Mouse (Mus musculus): ENCODE results near the gene Wdr37. TPM values are rescaled to one million over a fixed set of nuclear protein-coding genes. Genes with fewer than 3 reads are reported as not detected.

The Wdr37 gene
- polyA plus RNA-seq, 1 experiment from 2014 or later: 7.2 TPM

DNA sequence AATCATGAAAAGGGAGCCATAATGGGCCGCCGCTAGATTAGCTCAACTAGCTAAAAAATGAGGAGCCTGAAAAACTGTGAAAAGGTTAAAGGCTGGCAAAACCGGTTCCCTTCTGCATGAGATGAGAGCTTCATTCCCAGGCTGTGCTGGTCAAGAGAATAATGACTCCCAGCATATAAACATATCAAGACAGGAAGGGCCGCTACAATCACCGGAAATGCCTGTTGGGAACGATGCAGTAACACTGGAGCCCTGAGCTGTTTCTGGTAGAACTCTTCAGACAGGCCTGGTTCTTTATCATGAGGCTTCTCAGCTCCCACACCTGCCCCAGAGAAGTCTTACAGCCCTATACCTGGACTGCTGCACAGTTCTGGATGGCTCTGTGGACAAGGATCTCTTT is 31.8 kb downstream of the Wdr37 start:
- Histone ChIP-seq H3K9ac (no peak overlapping the region), H3K36me3 (replicated peaks) (peaks cover 81% of the 10 kb centered on the region), H3K4me1 (replicated peaks) (no peaks in the 10 kb centered on the region), H3K27me3 (no peaks in the 10 kb centered on the region), H3K4me3 (replicated peaks) (no peak overlapping the region), H3K4me2 (no peak overlapping the region), H3K27ac (replicated peaks) (no peak overlapping the region), H3K9me3 (replicated peaks) (no peaks in the 10 kb centered on the region)
- no peak for ATAC-seq (ENCODE audit: insufficient read depth)
- WGBS (ENCODE audit: insufficient replicate concordance): 65% methylated on average over 6 of the region's 6 CpGs

- WGBS (ENCODE audit: insufficient replicate concordance): 72% methylated on average over 10 of the region's 10 CpGs
- no peaks in the 10 kb centered on the region for H3K4me1 ChIP-seq (replicated peaks)
- no peak overlapping the region for H3K4me3 ChIP-seq (replicated peaks)
- no peak for ATAC-seq (ENCODE audit: insufficient read depth)
- H3K27me3 ChIP-seq: no peaks in the 10 kb centered on the region
- H3K9ac ChIP-seq: no peak overlapping the region
- no peaks in the 10 kb centered on the region for H3K9me3 ChIP-seq (replicated peaks)
- peaks cover 86% of the 10 kb centered on the region for H3K36me3 ChIP-seq (replicated peaks)
- H3K27ac ChIP-seq (replicated peaks): no peak overlapping the region
- no peak overlapping the region for H3K4me2 ChIP-seq
Measured at GRCm38 (mm10) chr13:8839111-8839510, 32.6 kb downstream of the Wdr37 start.

- Histone ChIP-seq H3K27me3 (no peaks in the 10 kb centered on the region), H3K9ac (no peak overlapping the region), H3K4me1 (replicated peaks) (no peaks in the 10 kb centered on the region), H3K9me3 (replicated peaks) (no peaks in the 10 kb centered on the region), H3K4me2 (no peak overlapping the region), H3K36me3 (replicated peaks) (peaks cover 88% of the 10 kb centered on the region), H3K27ac (replicated peaks) (no peak overlapping the region), H3K4me3 (replicated peaks) (no peak overlapping the region)
- 70% methylated on average over 3 of the region's 3 CpGs for WGBS (ENCODE audit: insufficient replicate concordance)
- no peak for ATAC-seq (ENCODE audit: insufficient read depth)
Measured at GRCm38 (mm10) chr13:8838394-8838793, 33.3 kb downstream of the Wdr37 start.

DNA sequence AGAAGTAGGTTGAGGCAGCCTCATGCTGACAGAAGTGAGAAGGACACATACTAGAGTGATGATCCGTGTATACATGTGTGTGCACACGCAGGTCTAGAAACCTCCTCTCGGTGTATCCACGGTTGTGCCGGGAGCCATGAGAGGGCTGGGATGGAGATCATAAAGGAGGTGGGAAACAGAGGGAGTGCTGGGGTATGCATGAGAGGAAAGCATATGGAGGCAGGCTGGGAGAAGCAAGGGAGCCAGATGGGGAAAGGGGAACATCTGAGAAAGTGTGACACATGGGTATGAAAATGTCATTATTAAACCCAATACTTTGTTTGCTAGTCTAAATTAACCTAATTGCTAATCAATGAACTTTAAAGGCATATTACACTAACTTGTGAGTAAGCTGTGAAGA is 37.1 kb downstream of the Wdr37 start:
- WGBS (ENCODE audit: insufficient replicate concordance): 94% methylated on average over 5 of the region's 5 CpGs

DNA sequence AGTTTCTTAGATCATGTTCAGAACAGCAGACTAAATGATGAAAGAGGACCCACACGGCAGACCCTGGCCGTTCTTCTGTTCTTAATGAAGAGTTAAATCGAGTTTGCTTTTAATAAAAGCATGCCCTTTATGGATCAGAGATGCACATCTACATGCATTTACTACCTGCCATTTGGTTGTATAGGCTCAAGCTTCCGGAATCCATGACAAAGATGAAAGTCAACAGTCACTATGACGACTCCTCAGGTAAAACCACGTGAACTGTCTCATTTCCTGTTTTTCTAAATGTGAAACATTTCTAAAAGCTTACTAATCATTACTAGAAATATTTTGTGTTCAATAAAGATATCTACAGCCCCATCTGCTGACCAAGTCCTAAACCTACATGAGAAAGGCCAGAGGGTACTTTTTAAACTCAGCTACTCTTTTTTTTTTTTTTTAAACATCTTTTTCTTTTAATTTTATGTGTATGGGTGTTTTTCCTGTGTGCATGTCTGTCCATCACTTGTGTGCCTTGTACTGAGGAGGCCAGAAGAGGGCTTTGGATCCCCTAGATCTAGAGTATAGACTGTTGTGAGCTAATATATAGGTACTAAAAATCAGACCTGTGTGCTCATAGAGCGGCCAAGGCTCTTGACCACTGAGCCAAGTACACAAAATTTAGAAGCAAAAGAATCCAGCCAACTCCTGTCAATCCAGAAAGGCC is 40.0 kb downstream of the Wdr37 start:
- H3K4me3 ChIP-seq (replicated peaks): no peak overlapping the region
- WGBS (ENCODE audit: insufficient replicate concordance): 73% methylated on average over 7 of the region's 7 CpGs
- no peaks in the 10 kb centered on the region for H3K27me3 ChIP-seq
- H3K36me3 ChIP-seq (replicated peaks): peaks cover 73% of the 10 kb centered on the region
- H3K4me1 ChIP-seq (replicated peaks): peaks cover 6% of the 10 kb centered on the region; the same call in 1 of the 2 replicates
- H3K27ac ChIP-seq (replicated peaks): no peak overlapping the region
- no peak overlapping the region for H3K9ac ChIP-seq
- no peak overlapping the region for H3K4me2 ChIP-seq
- no peak for ATAC-seq (ENCODE audit: insufficient read depth)
- H3K9me3 ChIP-seq (replicated peaks): no peaks in the 10 kb centered on the region

More for the DNA sequence above, 37.1 kb downstream of the Wdr37 start:
- Histone ChIP-seq H3K27ac (replicated peaks) (no peak overlapping the region), H3K4me3 (replicated peaks) (no peak overlapping the region), H3K36me3 (replicated peaks) (peaks cover 74% of the 10 kb centered on the region), H3K9me3 (replicated peaks) (no peaks in the 10 kb centered on the region), H3K4me1 (replicated peaks) (peaks cover 4% of the 10 kb centered on the region; the same call in 1 of the 2 replicates), H3K4me2 (no peak overlapping the region), H3K9ac (no peak overlapping the region), H3K27me3 (no peaks in the 10 kb centered on the region)
- no peak for ATAC-seq (ENCODE audit: insufficient read depth)

- H3K27ac ChIP-seq (replicated peaks): no peak overlapping the region
- H3K9ac ChIP-seq: no peak overlapping the region
- peaks cover 6% of the 10 kb centered on the region; the same call in 1 of the 2 replicates for H3K4me1 ChIP-seq (replicated peaks)
- no peak overlapping the region for H3K4me2 ChIP-seq
- H3K36me3 ChIP-seq (replicated peaks): peaks cover 73% of the 10 kb centered on the region
- no peaks in the 10 kb centered on the region for H3K27me3 ChIP-seq
- no peaks in the 10 kb centered on the region for H3K9me3 ChIP-seq (replicated peaks)
- no peak; the same call in 1 of the 2 replicates for ATAC-seq (ENCODE audit: insufficient read depth)
- no peak overlapping the region for H3K4me3 ChIP-seq (replicated peaks)
Measured at GRCm38 (mm10) chr13:8830696-8831095, 41.0 kb downstream of the Wdr37 start.

- H3K4me3 ChIP-seq (replicated peaks): no peak overlapping the region
- no peak overlapping the region for H3K4me2 ChIP-seq
- ATAC-seq (ENCODE audit: insufficient read depth): no peak
- no peak overlapping the region for H3K9ac ChIP-seq
- no peaks in the 10 kb centered on the region for H3K27me3 ChIP-seq
- peaks cover 65% of the 10 kb centered on the region for H3K36me3 ChIP-seq (replicated peaks)
- no peaks in the 10 kb centered on the region for H3K9me3 ChIP-seq (replicated peaks)
- peaks cover 6% of the 10 kb centered on the region; the same call in 1 of the 2 replicates for H3K4me1 ChIP-seq (replicated peaks)
- 80% methylated on average over 5 of the region's 5 CpGs for WGBS (ENCODE audit: insufficient replicate concordance)
- no peak overlapping the region for H3K27ac ChIP-seq (replicated peaks)
Measured at GRCm38 (mm10) chr13:8829784-8830183, 41.9 kb downstream of the Wdr37 start.

- no peaks in the 10 kb centered on the region for H3K9me3 ChIP-seq (replicated peaks)
- ATAC-seq (ENCODE audit: insufficient read depth): no peak
Measured at GRCm38 (mm10) chr13:8828946-8829345, 42.8 kb downstream of the Wdr37 start.

DNA sequence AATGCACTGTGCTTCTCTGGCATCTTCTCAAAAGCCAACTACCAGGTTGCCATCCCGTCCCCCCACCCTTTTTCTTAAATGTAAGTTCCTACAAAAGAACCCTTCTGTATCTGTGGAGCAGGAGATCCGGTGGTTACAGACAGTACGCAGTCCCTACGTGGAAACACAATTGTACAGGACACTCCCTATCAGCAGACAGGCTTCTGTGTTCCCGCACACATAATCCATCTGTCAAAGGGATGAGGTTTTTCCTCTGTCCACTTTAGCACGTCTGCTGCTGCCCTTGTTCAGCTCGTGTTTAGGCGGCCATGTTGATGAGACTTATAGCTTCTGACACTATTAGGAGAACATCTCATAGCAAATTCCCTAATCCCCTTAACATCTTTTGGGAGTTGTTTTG is 48.2 kb downstream of the Wdr37 start:
- H3K9ac ChIP-seq: no peak overlapping the region
- ATAC-seq (ENCODE audit: insufficient read depth): no peak
- H3K9me3 ChIP-seq (replicated peaks): no peaks in the 10 kb centered on the region
- H3K27ac ChIP-seq (replicated peaks): no peak overlapping the region
- H3K4me2 ChIP-seq: no peak overlapping the region
- H3K4me1 ChIP-seq (replicated peaks): no peaks in the 10 kb centered on the region
- peaks cover 56% of the 10 kb centered on the region for H3K36me3 ChIP-seq (replicated peaks)
- WGBS (ENCODE audit: insufficient replicate concordance): 81% methylated on average over 8 of the region's 8 CpGs
- H3K4me3 ChIP-seq (replicated peaks): no peak overlapping the region
- H3K27me3 ChIP-seq: no peaks in the 10 kb centered on the region

More at GRCm38 (mm10) chr13:8828946-8829345, 42.8 kb downstream of the Wdr37 start:
- WGBS (ENCODE audit: insufficient replicate concordance): 73% methylated on average over 1 of the region's 1 CpGs
- H3K4me3 ChIP-seq (replicated peaks): no peak overlapping the region
- no peak overlapping the region for H3K4me2 ChIP-seq
- H3K27ac ChIP-seq (replicated peaks): no peak overlapping the region
- peaks cover 57% of the 10 kb centered on the region for H3K36me3 ChIP-seq (replicated peaks)
- H3K9ac ChIP-seq: no peak overlapping the region
- peaks cover 6% of the 10 kb centered on the region; the same call in 1 of the 2 replicates for H3K4me1 ChIP-seq (replicated peaks)
- H3K27me3 ChIP-seq: no peaks in the 10 kb centered on the region

DNA sequence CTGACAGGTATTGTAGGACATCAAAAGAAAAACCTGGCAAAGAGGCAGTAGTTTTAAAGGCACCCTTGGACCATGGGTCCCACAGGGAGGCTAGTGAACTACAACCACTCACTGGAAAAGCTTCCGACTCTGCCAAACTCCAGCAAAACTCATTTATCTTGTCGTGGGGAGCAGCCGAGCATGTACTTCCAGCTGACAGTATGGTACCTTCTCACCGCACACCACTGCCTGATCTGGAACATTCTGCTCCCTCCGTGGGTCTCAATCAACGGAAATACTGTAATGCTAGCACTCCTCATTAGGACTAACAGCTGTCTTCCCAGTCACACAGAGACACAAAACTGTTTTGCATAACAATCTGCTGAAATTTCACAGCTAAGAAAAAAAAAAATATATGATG is 48.6 kb downstream of the Wdr37 start:
- no peak overlapping the region for H3K9ac ChIP-seq
- H3K4me2 ChIP-seq: no peak overlapping the region
- H3K27me3 ChIP-seq: no peaks in the 10 kb centered on the region
- peaks cover 55% of the 10 kb centered on the region for H3K36me3 ChIP-seq (replicated peaks)
- no peak overlapping the region for H3K27ac ChIP-seq (replicated peaks)
- H3K4me1 ChIP-seq (replicated peaks): no peaks in the 10 kb centered on the region
- 84% methylated on average over 6 of the region's 6 CpGs for WGBS (ENCODE audit: insufficient replicate concordance)
- no peaks in the 10 kb centered on the region for H3K9me3 ChIP-seq (replicated peaks)
- ATAC-seq (ENCODE audit: insufficient read depth): no peak
- H3K4me3 ChIP-seq (replicated peaks): no peak overlapping the region

GRCm38 (mm10) chr13:8822201-8822600 is 49.5 kb downstream of the Wdr37 start:
- Histone ChIP-seq H3K27ac (replicated peaks) (no peak overlapping the region), H3K9ac (no peak overlapping the region), H3K36me3 (replicated peaks) (peaks cover 61% of the 10 kb centered on the region), H3K4me3 (replicated peaks) (no peak overlapping the region), H3K27me3 (no peaks in the 10 kb centered on the region), H3K9me3 (replicated peaks) (no peaks in the 10 kb centered on the region), H3K4me1 (replicated peaks) (no peaks in the 10 kb centered on the region), H3K4me2 (no peak overlapping the region)
- 85% methylated on average over 4 of the region's 4 CpGs for WGBS (ENCODE audit: insufficient replicate concordance)
- no peak for ATAC-seq (ENCODE audit: insufficient read depth)

GRCm38 (mm10) chr13:8805931-8806330 is 65.8 kb downstream of the Wdr37 start:
- no peak for ATAC-seq (ENCODE audit: insufficient read depth)
- Histone ChIP-seq H3K27ac (replicated peaks) (no peak overlapping the region), H3K4me1 (replicated peaks) (no peaks in the 10 kb centered on the region), H3K9me3 (replicated peaks) (no peaks in the 10 kb centered on the region), H3K4me3 (replicated peaks) (no peak overlapping the region), H3K27me3 (no peaks in the 10 kb centered on the region), H3K36me3 (replicated peaks) (peaks cover 20% of the 10 kb centered on the region), H3K9ac (no peak overlapping the region), H3K4me2 (no peak overlapping the region)
- WGBS (ENCODE audit: insufficient replicate concordance): 88% methylated on average over 2 of the region's 2 CpGs

Data from liver, embryonic 15.5 days (tissue).